Mouse (Mus musculus) neural tube, embryonic 15.5 days (tissue): ENCODE measurements around the gene Adam19. TPM values are rescaled to one million over a fixed set of nuclear protein-coding genes. Genes with fewer than 3 reads are reported as not detected.

ENCODE experiments used
- ATAC-seq: fragments of 200-750 bp; cut with Nextera tagmentation; 2 replicates; pipeline ENCODE4 v1.8.0; 2017; ENCODE audit warnings: mild to moderate bottlenecking, moderate TSS enrichment, moderate library complexity; ENCODE audit not compliant: low FRiP score
- H3K27ac ChIP-seq: fragments of 300-500 bp; sonication (generic); replicated peaks from 2 replicates; pipeline ENCODE4 v1.5.1; 2015; ENCODE audit warnings: mild to moderate bottlenecking, inconsistent platforms
- H3K27me3 ChIP-seq: fragments of 300-500 bp; sonication (generic); replicated peaks from 2 replicates; pipeline ENCODE4 v1.6.1; 2015; ENCODE audit warnings: inconsistent platforms
- H3K36me3 ChIP-seq: fragments of 300-500 bp; sonication (generic); 2 replicates; pipeline ENCODE4 v1.6.1; 2015; ENCODE audit warnings: inconsistent platforms
- H3K4me1 ChIP-seq: fragments of 300-500 bp; sonication (generic); 2 replicates; pipeline ENCODE4 v1.6.1; 2015; ENCODE audit warnings: inconsistent platforms
- H3K4me2 ChIP-seq: fragments of 300-500 bp; sonication (generic); 2 replicates; pipeline ENCODE4 v1.6.1; 2015; ENCODE audit warnings: inconsistent platforms, mild to moderate bottlenecking, moderate library complexity
- H3K4me3 ChIP-seq: fragments of 300-500 bp; sonication (generic); replicated peaks from 2 replicates; pipeline ENCODE4 v1.5.1; 2015; ENCODE audit warnings: mild to moderate bottlenecking, inconsistent platforms
- H3K9ac ChIP-seq: fragments of 300-500 bp; sonication (generic); replicated peaks from 2 replicates; pipeline ENCODE4 v1.6.1; 2015; ENCODE audit warnings: mild to moderate bottlenecking, inconsistent platforms
- H3K9me3 ChIP-seq: fragments of 300-500 bp; sonication (generic); replicated peaks from 2 replicates; pipeline ENCODE4 v1.6.1; 2016; ENCODE audit warnings: inconsistent platforms
- WGBS: fragments of 180-500 bp; shearing (Covaris S2); methylation state at CpG from one replicate; pipeline ENCODE4 v1.1.7; 2015; ENCODE audit warnings: mixed read lengths; 5-methylcytosine and 5-hydroxymethylcytosine counted together
- polyA plus RNA-seq: library from polyadenylated mRNA; unstranded; fragments of >200 nt; fragmentation: Nextera tagmentation; extraction: Ambion mirVana; gene quantifications from 2 replicates; pipeline ENCODE4 v1.2.1, GENCODE M21; 2015

Gene Adam19
- polyA plus RNA-seq, 1 experiment from 2014 or later, result 13.7 TPM

GRCm38 (mm10) chr11:46114221-46114620 is 58.4 kb downstream of the Adam19 start:
- no peak overlapping the region for H3K4me2 ChIP-seq
- H3K36me3 ChIP-seq, result peaks cover 26% of the 10 kb centered on the region
- WGBS, result 90% methylated on average over 7 of the region's 7 CpGs

GRCm38 (mm10) chr11:46115011-46115410 is 59.2 kb downstream of the Adam19 start:
- Histone ChIP-seq H3K4me1 (no peaks in the 10 kb centered on the region), H3K4me3 (no peak overlapping the region), H3K27me3 (no peaks in the 10 kb centered on the region), H3K4me2 (no peak overlapping the region), H3K36me3 (peaks cover 27% of the 10 kb centered on the region), H3K27ac (no peak overlapping the region), H3K9me3 (no peaks in the 10 kb centered on the region), H3K9ac (no peak overlapping the region)
- no peak for ATAC-seq
- WGBS, result 66% methylated on average over 4 of the region's 4 CpGs

More at GRCm38 (mm10) chr11:46114221-46114620, 58.4 kb downstream of the Adam19 start:
- no peak overlapping the region for H3K9ac ChIP-seq
- H3K27ac ChIP-seq, result no peak overlapping the region
- no peak overlapping the region for H3K4me3 ChIP-seq
- no peaks in the 10 kb centered on the region for H3K9me3 ChIP-seq
- no peak for ATAC-seq
- no peaks in the 10 kb centered on the region for H3K4me1 ChIP-seq
- no peaks in the 10 kb centered on the region for H3K27me3 ChIP-seq

DNA sequence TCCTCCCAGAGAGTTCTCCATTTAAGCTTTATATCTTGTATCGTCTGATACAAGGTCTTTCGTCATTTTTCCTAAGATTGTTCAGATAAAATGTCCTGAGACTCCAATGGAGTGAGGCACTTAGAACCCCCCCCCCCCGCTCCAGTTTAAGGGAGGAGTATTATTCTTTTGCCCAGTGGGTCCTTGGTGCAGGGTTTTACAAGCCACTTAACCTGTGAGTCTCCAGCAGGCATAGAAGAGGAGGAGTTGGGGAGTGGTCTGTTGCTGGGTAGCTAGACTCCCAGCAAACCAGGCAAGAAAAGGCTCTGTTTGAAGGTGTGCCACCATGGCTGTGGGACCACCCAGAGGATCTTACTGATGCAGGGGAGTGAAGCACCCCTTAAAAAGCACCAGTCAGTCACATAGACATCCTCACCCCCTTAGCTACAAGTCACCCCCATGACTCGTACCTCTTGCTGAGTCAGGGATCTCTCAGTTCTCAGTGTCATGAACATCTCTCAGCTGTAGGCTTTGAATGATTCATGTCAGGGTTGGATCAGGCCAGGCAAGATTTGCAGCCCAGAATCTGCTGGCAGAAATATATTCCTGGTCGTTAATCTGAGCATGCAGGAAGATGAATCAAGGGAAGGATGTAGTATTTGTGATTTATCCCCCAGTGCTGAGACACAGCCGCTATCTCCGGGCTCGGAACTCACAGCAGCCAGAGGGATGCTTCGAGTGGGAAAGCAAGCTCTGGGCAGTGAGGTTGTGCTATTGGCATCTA is 59.8 kb downstream of the Adam19 start:
- no peaks in the 10 kb centered on the region for H3K4me1 ChIP-seq
- no peak overlapping the region for H3K4me3 ChIP-seq
- 70% methylated on average over 9 of the region's 9 CpGs for WGBS
- no peak overlapping the region for H3K27ac ChIP-seq
- H3K27me3 ChIP-seq, result no peaks in the 10 kb centered on the region
- peaks cover 27% of the 10 kb centered on the region for H3K36me3 ChIP-seq
- no peak for ATAC-seq
- no peak overlapping the region for H3K9ac ChIP-seq
- H3K9me3 ChIP-seq, result no peaks in the 10 kb centered on the region
- no peak overlapping the region for H3K4me2 ChIP-seq

- Histone ChIP-seq H3K9me3 (no peaks in the 10 kb centered on the region), H3K36me3 (peaks cover 31% of the 10 kb centered on the region), H3K27me3 (no peaks in the 10 kb centered on the region), H3K4me3 (no peak overlapping the region), H3K4me2 (no peak overlapping the region), H3K4me1 (no peaks in the 10 kb centered on the region), H3K27ac (no peak overlapping the region), H3K9ac (no peak overlapping the region)
- 89% methylated on average over 2 of the region's 2 CpGs for WGBS
- no peak for ATAC-seq
Measured at GRCm38 (mm10) chr11:46116510-46116909, 60.7 kb downstream of the Adam19 start.

GRCm38 (mm10) chr11:46119624-46120023 is 63.8 kb downstream of the Adam19 start:
- Histone ChIP-seq H3K4me1 (no peaks in the 10 kb centered on the region), H3K36me3 (peaks cover 29% of the 10 kb centered on the region), H3K4me2 (no peak overlapping the region), H3K4me3 (no peak overlapping the region), H3K27ac (no peak overlapping the region), H3K9ac (no peak overlapping the region), H3K27me3 (no peaks in the 10 kb centered on the region), H3K9me3 (no peaks in the 10 kb centered on the region)
- 32% methylated on average over 4 of the region's 4 CpGs for WGBS
- ATAC-seq, result no peak

GRCm38 (mm10) chr11:46120084-46120483 is 64.3 kb downstream of the Adam19 start:
- no peak overlapping the region for H3K4me3 ChIP-seq
- H3K4me2 ChIP-seq, result no peak overlapping the region
- no peak overlapping the region for H3K27ac ChIP-seq
- H3K27me3 ChIP-seq, result no peaks in the 10 kb centered on the region
- H3K4me1 ChIP-seq, result no peaks in the 10 kb centered on the region
- no peak for ATAC-seq
- peaks cover 28% of the 10 kb centered on the region for H3K36me3 ChIP-seq
- no peaks in the 10 kb centered on the region for H3K9me3 ChIP-seq
- H3K9ac ChIP-seq, result no peak overlapping the region
- WGBS, result 89% methylated on average over 10 of the region's 10 CpGs

DNA sequence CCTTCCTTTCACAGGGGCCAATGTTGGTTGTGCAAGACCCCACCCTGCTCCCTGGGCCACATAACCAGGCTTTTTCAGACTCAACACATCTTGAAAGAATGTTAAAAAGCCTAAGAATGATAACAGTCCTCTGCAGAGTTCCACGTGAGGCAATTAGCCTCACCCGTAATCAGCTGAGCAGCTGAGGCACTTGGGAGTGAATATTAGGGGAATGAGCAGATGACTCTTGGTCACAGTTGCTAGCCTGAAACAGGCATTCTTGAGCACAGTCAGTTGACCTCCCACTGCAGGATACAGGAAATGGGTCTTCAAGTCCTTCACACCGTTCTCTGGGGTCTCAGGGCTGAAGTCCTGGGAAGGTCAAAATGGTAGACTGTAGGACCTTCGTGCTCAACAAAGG is 65.9 kb downstream of the Adam19 start:
- no peak overlapping the region for H3K4me2 ChIP-seq
- no peaks in the 10 kb centered on the region for H3K9me3 ChIP-seq
- no peak overlapping the region for H3K4me3 ChIP-seq
- 87% methylated on average over 4 of the region's 4 CpGs for WGBS
- H3K36me3 ChIP-seq, result peaks cover 35% of the 10 kb centered on the region
- H3K27ac ChIP-seq, result no peak overlapping the region
- H3K4me1 ChIP-seq, result no peaks in the 10 kb centered on the region
- no peak overlapping the region for H3K9ac ChIP-seq
- ATAC-seq, result no peak
- H3K27me3 ChIP-seq, result no peaks in the 10 kb centered on the region

DNA sequence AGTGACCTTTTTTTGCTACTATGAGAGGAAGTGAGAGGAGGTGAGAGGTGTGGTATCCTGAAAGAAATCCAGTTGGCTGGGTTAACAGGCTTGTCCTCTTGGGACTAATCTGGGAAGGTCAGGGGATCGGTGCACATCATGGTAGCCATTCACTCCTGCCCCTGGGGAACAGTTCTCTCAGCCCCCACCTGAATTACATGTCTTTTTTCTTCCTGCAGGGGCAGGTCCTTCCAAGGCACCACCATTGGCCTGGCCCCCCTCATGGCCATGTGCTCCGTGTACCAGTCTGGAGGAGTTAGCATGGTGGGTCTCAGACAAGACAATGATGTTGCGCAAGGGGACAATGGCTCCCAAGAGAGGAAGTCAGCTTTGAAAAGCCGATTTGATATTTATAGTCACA is 67.1 kb downstream of the Adam19 start:
- Histone ChIP-seq H3K4me3 (no peak overlapping the region), H3K27me3 (no peaks in the 10 kb centered on the region), H3K4me1 (no peaks in the 10 kb centered on the region), H3K9ac (no peak overlapping the region), H3K9me3 (no peaks in the 10 kb centered on the region), H3K36me3 (peaks cover 45% of the 10 kb centered on the region), H3K27ac (no peak overlapping the region), H3K4me2 (no peak overlapping the region)
- 67% methylated on average over 4 of the region's 4 CpGs for WGBS
- ATAC-seq, result no peak

GRCm38 (mm10) chr11:46123328-46123866 is 67.6 kb downstream of the Adam19 start:
- 93% methylated on average over 8 of the region's 8 CpGs for WGBS
- peaks cover 42% of the 10 kb centered on the region for H3K36me3 ChIP-seq
- ATAC-seq, result no peak
- H3K9me3 ChIP-seq, result no peaks in the 10 kb centered on the region
- H3K27ac ChIP-seq, result no peak overlapping the region
- no peak overlapping the region for H3K9ac ChIP-seq
- no peak overlapping the region for H3K4me2 ChIP-seq
- H3K4me1 ChIP-seq, result no peaks in the 10 kb centered on the region
- no peaks in the 10 kb centered on the region for H3K27me3 ChIP-seq
- H3K4me3 ChIP-seq, result no peak overlapping the region

DNA sequence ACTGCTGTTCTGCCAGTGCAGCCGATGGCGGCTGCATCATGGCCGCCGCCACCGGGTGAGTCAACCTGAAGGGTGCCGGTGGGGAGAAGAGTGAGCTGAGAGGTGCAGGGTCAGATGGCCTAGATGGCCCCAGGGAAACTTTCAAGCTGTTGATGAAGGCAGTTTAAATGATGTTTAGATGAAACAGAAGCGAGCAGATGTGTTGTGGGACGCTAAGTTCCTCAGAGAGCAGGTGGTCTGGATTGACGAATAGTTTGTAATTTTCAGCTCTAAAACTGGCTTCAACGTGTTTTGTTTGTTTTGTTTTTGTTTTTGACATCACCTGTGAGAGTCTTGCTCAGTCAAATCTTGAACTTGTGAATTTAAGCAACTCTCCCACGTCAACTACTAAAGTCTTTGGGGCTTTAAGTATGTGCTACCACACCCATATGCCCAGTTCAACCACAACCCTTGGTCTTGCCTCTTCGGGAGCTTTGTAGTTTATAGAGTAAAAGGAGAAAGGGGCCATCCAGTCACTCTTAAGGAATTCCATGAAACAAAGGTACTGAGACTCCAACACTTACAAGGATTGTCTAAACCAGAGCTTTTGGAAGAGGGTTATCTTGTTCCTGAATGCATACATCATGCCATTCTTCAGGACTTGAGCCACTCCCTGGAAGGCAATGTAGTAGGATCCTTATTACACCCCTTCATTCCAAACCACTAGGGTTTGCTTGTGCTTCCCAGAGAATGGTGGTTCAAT is 69.5 kb downstream of the Adam19 start:
- Histone ChIP-seq H3K27me3 (no peaks in the 10 kb centered on the region), H3K9me3 (no peaks in the 10 kb centered on the region), H3K4me1 (no peaks in the 10 kb centered on the region), H3K36me3 (peaks cover 38% of the 10 kb centered on the region), H3K27ac (no peak overlapping the region), H3K4me3 (no peak overlapping the region), H3K4me2 (no peak overlapping the region), H3K9ac (no peak overlapping the region)
- ATAC-seq, result no peak
- 95% methylated on average over 12 of the region's 12 CpGs for WGBS

DNA sequence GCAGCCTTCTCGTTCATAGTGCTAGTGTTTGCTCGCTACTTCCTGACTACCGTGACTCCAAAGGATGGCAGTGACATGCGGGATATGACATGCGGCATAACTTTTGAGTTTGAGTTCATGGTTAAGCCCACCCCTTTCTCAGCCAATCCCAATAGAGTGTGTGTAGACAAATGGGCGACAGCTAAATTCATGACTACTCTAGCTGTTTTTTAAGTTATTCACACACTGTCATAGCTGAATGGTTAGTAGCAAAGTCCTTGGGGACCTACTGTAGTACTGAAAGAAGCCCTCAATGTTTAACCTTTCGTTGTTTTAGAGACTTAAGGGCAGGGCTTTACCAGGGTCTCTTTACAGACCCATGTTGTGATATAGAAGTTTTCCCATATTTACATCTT is 70.0 kb downstream of the Adam19 start:
- no peak overlapping the region for H3K9ac ChIP-seq
- no peaks in the 10 kb centered on the region for H3K4me1 ChIP-seq
- H3K36me3 ChIP-seq, result peaks cover 38% of the 10 kb centered on the region
- H3K9me3 ChIP-seq, result no peaks in the 10 kb centered on the region
- no peak overlapping the region for H3K4me3 ChIP-seq
- no peak overlapping the region for H3K27ac ChIP-seq
- no peak overlapping the region for H3K4me2 ChIP-seq
- ATAC-seq, result no peak
- H3K27me3 ChIP-seq, result no peaks in the 10 kb centered on the region
- WGBS, result 93% methylated on average over 7 of the region's 7 CpGs

GRCm38 (mm10) chr11:46126317-46126716 is 70.5 kb downstream of the Adam19 start:
- Histone ChIP-seq H3K9ac (no peak overlapping the region), H3K9me3 (no peaks in the 10 kb centered on the region), H3K4me1 (no peaks in the 10 kb centered on the region), H3K4me3 (no peak overlapping the region), H3K4me2 (no peak overlapping the region), H3K27me3 (no peaks in the 10 kb centered on the region), H3K36me3 (peaks cover 36% of the 10 kb centered on the region), H3K27ac (no peak overlapping the region)
- ATAC-seq, result no peak
- 95% methylated on average over 7 of the region's 7 CpGs for WGBS
